Mouse (Mus musculus) kidney, adult 8-10 months (tissue): Measurements from ENCODE around the gene Krt26.

Experiments used
- DNase-seq, 2 experiments: peaks; one replicate each; pipeline ENCODE4 v3.0.0; 2022

Gene Krt26

GRCm38 (mm10) chr11:99337866-99338265 lies at the start of gene Krt26:
Krt26 (minus strand) TSS chr11:99337966.
- DNase-seq, result no peak

GRCm38 (mm10) chr11:99385813-99386721 lies 48.3 kb upstream of the Krt26 start:
- peak; percentile 93 to 94 for DNase-seq

GRCm38 (mm10) chr11:99379568-99379967 lies 41.8 kb upstream of the Krt26 start:
- peak; percentile 53 to 73 for DNase-seq

DNA sequence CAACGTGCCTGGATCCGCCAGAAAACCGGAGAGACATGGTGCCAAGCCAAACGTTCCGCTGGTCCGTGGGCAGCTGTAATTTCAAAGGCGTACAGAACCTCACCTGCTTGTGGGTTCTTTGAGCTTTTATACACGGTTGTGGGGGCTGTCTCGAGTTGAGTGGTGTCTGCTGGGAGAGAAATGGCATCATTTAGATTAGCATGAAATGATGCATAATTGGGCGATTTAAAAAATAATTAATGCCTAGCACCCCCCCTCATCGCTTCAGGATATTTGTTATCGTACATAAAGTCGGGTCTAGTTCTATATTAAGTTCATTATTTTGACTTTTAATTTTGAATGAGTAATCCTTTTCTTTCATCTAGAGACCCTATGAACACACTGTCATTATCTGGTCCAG lies 37.0 kb upstream of the Krt26 start, which contains the start of gene Krt28:
Gene Krt28, minus strand, starts transcription at position 101 of the 400 bp plus-strand sequence.
- DNase-seq, result no peak

DNA sequence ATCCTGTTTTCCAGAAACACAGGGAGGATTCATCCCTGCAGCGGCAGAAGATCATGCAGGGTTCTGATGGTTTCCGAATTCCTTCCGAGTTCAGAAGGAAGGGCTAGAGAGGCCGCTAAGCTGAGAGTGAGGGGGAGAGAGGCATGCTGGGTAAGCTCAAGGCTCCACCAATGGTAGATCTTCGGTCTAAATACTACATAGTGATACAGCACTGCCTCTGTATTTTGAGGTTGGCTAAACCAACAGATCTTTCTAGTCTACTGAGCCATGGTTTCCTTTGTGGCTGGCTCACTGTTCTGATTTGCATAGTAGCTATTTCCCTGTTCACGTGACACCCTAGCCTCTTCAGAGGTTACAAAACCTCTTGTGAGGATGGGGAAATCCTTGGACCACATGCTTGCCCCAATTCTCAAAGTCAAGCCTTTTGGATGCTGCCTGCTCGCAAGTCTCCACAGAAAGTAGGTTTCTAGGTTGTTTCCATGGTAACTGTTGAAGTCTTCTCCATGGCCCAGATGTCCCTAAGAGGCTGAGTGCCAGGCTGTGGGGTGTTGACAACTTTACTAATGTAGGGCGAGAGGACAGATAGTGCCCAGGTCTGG lies 32.2 kb upstream of the Krt26 start:
- no peak for DNase-seq

- DNase-seq, result no peak
Measured at GRCm38 (mm10) chr11:99369229-99369628, 31.5 kb upstream of the Krt26 start.

GRCm38 (mm10) chr11:99366791-99367190 lies 29.0 kb upstream of the Krt26 start:
- DNase-seq, result peak in 1 of 2 experiments; percentile 41

DNA sequence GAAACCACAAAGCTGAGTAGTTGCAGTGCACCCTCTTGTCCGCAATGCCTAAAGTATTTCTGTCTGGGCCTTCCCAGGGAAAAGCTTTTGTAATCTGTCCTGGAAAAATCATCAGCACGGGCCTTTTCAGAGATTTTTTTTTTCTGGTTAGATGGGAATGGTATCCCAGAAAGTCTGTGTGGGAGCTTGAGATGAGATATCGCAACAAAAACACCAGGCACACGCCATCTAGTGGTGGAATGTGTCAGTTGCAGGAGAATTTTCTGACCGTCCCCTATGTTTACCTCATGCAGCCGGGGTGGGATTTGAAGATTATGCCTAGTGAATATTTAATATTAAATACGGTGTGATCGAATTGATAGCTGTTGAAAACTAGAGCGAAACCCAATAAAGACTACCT lies 26.6 kb upstream of the Krt26 start:
- DNase-seq, result no peak

DNA sequence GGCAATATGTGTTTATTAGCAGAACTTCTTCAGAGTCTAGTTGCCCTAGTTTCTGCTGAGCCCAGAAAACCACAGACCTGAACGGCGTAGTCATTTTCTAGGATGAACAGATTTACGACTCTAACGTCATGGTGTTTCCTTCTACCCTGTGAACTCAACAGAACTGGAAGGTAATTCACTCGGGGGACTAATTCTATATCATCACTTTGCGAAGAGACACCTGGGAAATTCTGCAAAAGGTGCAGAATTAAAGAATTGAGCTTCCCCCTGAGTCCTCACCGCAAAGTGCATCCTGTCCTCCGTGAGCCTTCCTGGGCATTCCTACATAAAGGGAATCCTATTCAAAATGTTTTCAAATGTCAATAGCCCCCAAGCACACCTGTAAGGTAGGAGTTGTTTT lies 23.7 kb upstream of the Krt26 start:
- no peak for DNase-seq

- DNase-seq, result no peak
Measured at GRCm38 (mm10) chr11:99351004-99351403, 13.2 kb upstream of the Krt26 start, which contains the start of gene Krt27. Krt27 (minus strand) TSS chr11:99351104.

DNA sequence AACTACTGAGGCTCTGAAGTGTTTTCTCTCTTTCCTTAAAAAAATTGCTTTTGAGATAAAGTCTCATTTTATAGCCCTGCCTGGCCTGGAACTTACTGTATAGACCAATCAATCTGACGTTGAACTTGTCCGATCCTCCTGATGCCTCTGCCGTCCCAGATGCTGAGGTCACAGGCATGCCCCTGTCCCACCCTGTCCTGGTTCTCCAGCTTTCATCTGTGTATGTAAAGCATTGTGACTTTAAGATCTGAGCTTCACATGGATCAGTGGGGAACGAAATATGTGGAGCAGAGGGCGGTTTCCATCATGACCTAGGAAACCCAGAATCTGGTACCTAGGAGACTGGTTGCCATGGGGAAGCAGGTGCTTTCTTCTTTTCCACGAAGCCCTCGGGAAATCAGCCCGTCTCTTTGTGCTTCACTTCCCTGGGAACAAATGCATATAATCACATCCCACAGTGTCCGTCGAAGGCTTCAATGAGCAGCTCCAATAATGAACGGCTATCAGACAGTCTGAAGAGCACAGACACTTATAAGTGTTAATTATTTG lies 1.6 kb upstream of the Krt26 start:
- DNase-seq, result no peak

DNA sequence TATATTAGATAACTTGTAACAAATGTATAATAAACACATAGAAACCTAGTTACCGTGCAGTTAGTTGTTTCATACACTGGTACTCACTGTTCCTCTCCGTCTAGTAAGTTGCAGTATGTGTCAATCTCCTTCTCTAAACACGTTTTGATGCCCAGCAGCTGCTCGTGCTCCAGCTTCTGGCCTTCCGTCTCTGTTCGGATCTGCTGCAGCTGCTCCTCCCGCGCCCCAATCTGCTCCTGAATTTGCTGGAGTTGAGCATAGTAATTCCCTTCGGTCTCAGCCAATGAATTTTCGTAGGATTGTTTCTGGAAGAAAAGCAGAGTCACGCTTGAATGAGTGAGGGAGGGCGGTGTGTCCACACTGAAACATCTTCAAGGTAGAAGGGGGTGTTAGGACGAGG lies 4.3 kb downstream of the Krt26 start:
- no peak for DNase-seq

DNA sequence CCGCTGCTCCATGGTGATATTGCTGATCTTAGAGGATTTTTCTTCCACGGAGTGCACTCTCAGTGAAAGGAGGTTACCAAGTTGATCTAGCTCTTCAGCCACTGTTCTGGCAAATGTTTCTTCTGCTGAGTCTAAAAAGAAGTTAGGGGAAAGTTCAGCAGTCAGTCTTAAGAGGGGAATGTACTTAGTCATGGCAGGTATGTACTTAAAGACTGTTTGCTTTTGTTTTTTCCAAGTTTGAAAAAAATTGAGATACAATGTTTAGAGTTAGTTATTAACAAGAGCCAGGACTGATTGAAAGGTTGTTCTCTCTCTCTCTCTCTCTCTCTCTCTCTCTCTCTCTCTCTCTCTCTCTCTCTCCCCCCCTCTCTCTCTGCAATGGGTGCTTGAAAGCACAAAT lies 8.1 kb downstream of the Krt26 start:
- no peak for DNase-seq

DNA sequence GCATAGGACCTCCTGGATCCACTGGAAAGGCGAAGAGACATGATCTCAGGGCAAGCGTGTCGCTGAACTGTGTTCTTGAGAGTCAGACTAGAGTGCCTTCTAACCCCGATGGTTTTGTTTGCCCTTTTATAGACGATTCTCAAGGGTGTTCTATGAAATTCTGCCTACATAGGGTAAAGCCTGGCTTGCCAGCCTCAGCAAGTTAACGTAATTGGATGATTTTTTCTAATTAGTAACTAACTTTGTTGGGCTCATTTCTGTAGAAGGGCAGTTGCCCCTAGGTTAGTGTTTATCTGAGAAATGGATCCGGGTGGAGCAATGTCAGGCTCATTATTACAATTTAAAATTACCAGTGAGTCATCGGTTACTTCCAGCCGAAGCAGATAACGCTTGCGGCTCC lies 14.9 kb downstream of the Krt26 start, which contains the start of gene Krt25:
Gene Krt25, minus strand, starts transcription at position 101 of the 400 bp plus-strand sequence.
- DNase-seq, result no peak

DNA sequence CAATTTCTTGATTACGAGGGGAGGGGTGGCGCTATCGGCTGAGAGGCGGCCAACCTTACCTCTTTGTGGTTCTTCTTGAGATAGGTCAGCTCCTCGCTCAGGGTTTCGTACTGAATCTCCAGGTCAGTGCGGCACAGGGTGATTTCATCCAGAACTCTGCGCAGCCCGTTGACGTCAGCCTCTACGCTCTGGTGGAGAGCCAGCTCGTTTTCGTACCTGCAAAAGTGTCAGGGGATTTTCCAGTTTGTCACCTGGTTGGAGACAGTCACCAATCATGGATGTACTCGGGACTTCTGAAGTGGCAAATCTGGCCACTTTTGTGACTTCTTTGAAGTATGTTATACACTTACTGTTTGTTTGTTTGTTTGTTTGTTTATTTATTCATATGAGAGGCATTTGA lies 16.7 kb downstream of the Krt26 start:
- no peak for DNase-seq

- no peak for DNase-seq
Measured at GRCm38 (mm10) chr11:99319127-99319526, 18.6 kb downstream of the Krt26 start.

DNA sequence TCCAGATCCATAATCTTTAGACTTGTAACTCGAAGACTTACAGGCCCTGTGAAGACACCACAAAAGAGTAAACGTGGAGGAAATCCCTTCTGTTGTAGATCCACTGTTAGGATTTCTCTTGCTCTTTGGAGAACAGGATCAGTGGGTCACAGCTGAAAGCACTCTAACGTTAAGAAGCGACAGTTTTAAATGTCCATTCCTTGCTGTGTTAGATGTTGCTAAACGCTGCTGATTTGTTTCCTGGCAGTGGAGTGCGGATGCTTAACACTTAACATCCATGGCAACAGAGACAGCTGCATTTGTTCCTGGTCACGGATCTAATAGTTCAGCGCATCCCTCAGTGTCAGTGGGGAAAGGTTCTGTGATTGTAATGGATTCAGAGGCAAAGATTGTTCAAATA lies 21.2 kb downstream of the Krt26 start:
- no peak for DNase-seq

DNA sequence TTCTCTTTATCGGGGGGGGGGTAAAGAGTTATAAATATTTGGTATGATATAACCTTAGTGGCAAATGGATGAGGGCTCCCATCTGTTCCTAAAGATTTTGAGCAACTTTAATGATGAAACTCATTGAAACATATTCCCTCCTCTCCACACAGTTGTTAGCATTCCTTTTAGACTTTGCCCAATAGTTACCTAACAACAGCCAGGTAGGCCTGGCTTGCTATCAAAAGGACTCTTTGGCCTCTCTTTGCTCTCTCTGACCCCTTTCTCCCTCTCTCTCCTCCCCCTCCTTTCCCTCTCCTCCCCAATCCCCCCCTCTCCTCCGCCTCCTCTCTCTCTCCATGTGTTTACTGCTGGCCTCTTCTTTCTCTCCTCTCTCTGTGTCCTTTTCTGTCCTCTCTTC lies 23.2 kb downstream of the Krt26 start:
- no peak for DNase-seq

GRCm38 (mm10) chr11:99310882-99311281 lies 26.9 kb downstream of the Krt26 start:
- DNase-seq, result no peak

GRCm38 (mm10) chr11:99307579-99307978 lies 30.2 kb downstream of the Krt26 start:
- DNase-seq, result peak; percentile 26 to 71

GRCm38 (mm10) chr11:99295039-99295438 lies 42.7 kb downstream of the Krt26 start:
- DNase-seq, result no peak

DNA sequence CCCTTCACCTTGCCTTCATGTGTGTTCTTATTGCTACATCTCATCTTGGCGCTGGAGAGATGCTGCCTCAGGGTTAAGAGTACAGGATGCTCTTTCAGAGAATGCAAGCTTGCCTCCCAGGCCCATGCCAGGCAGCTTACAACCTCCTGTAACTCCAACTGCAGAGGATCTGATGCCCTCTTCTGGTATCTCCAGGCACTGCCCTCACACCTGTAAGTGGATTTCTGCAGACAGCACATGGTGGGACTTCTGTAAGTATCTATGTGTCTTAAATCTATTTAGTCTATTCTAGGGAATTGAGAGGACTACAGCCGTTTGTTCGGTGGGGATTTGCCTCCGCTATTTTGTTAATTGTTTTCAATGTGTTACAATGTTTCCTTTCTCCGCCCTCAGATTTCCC lies 44.9 kb downstream of the Krt26 start:
- peak; percentile 19 to 53 for DNase-seq

DNA sequence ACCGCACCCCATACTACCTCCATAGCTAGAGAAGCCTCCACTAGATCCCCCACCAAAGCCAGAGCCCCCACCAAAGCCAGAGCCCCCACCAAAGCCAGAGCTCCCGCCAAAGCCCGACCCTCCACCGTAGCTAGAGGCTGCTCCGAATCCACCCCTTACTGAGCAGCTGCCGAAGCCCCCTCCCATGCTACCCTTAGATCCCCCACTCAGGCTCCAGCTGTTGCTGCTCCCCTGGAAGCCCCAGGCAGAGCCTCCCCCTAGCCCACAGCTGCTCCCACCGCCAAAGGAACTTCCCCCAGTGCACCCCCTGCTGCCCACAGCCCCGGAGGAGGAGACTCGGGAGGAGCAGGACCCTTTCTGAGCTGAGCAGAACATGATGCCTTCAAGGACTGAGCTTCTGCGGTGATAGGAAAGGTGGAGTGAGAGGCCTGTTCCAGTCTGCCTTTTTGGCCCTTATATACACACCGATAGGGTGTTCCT lies 52.9 kb downstream of the Krt26 start, which contains the start of gene Krt24:
Gene Krt24, minus strand, starts transcription at position 430 of the 480 bp plus-strand sequence.
- DNase-seq, result no peak

- no peak for DNase-seq
Measured at GRCm38 (mm10) chr11:99284011-99284410, 53.8 kb downstream of the Krt26 start.
